Mouse (Mus musculus): ENCODE measurements at regions not wholly inside any gene's neighbourhood (a gene's known extent, or its start where the extent isn't known, plus 50 kb on each side); places are given as distances from the start of the nearest gene placed in this dataset.

DNA sequence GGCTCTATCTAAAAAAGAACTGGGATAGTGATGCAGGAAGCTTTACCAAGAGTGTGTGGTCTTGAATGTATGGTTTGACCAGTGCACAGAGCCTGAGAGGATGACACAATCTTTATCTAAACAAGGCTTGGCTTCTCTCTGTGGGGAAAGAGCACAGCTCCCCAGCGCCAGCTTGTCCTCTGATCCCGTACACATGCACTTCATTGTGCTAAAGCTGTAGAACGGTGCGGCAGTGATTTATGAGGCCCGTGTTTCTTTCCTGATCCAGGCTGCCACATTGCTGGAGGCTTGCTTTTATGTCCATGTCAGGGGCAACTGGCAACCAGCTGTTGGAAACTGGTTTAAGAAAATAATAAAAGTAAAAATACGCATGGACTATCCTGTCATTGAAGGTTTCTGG is 221.4 kb upstream of the Spag17 start:
- Histone ChIP-seq H3K9ac (ENCODE audit: low read length) (no peak overlapping the region), H3K27ac (replicated peaks; ENCODE audit: low read depth, low read length) (peak overlapping the region; percentile 80), H3K4me1 (ENCODE audit: control insufficient read depth, insufficient read depth, low read length) (peaks cover 34% of the 10 kb centered on the region), H3K4me2 (ENCODE audit: low read depth, severe bottlenecking) (no peak overlapping the region), H3K4me3 (ENCODE audit: low read depth, low read length) (no peak overlapping the region), H3K9me3 (ENCODE audit: control insufficient read depth, low read length) (no peaks in the 10 kb centered on the region), H3K36me3 (ENCODE audit: control insufficient read depth, insufficient read depth, low read length) (no peaks in the 10 kb centered on the region), H3K27me3 (ENCODE audit: control insufficient read depth, insufficient read depth, low read length) (no peaks in the 10 kb centered on the region)
- ATAC-seq (ENCODE audit: insufficient number of reproducible peaks, low FRiP score, low TSS enrichment, low read depth) (peak; percentile 42; the same call in 1 of the 2 replicates), DNase-seq (ENCODE audit: low spot score) (peak; percentile 87)
- WGBS: 3% methylated on average over 6 of the region's 6 CpGs

DNA sequence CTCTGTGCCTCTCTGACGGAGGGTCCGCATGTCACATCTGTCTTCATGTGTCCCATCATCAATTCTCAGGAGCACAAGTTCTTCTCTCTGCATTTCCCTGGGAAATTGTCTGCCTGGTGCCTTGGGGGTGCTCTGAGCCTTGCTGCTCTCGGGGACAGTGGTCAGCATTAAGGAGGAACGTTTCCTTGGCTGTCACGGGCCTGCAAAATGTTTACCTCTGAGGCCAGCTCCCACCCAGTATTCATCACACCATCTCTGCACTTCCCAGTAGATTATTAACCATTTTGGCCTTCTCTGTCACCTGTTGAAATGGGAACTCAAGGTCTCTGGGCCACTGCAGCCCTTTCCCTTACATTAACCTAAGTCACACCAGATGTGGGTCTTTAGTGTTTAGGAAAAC is 219.8 kb upstream of the Spag17 start:
- Histone ChIP-seq H3K4me3 (ENCODE audit: low read depth, low read length) (no peak overlapping the region), H3K4me2 (ENCODE audit: low read depth, severe bottlenecking) (no peak overlapping the region), H3K27ac (replicated peaks; ENCODE audit: low read depth, low read length) (peak overlapping the region; percentile 84), H3K9me3 (ENCODE audit: control insufficient read depth, low read length) (no peaks in the 10 kb centered on the region), H3K27me3 (ENCODE audit: control insufficient read depth, insufficient read depth, low read length) (no peaks in the 10 kb centered on the region), H3K4me1 (ENCODE audit: control insufficient read depth, insufficient read depth, low read length) (peaks cover 34% of the 10 kb centered on the region), H3K36me3 (ENCODE audit: control insufficient read depth, insufficient read depth, low read length) (no peaks in the 10 kb centered on the region), H3K9ac (ENCODE audit: low read length) (no peak overlapping the region)
- ATAC-seq (ENCODE audit: insufficient number of reproducible peaks, low FRiP score, low TSS enrichment, low read depth): peak; percentile 19; the same call in 1 of the 2 replicates
- peak; percentile 38 for DNase-seq (ENCODE audit: low spot score)
- WGBS: 21% methylated on average over 5 of the region's 5 CpGs

DNA sequence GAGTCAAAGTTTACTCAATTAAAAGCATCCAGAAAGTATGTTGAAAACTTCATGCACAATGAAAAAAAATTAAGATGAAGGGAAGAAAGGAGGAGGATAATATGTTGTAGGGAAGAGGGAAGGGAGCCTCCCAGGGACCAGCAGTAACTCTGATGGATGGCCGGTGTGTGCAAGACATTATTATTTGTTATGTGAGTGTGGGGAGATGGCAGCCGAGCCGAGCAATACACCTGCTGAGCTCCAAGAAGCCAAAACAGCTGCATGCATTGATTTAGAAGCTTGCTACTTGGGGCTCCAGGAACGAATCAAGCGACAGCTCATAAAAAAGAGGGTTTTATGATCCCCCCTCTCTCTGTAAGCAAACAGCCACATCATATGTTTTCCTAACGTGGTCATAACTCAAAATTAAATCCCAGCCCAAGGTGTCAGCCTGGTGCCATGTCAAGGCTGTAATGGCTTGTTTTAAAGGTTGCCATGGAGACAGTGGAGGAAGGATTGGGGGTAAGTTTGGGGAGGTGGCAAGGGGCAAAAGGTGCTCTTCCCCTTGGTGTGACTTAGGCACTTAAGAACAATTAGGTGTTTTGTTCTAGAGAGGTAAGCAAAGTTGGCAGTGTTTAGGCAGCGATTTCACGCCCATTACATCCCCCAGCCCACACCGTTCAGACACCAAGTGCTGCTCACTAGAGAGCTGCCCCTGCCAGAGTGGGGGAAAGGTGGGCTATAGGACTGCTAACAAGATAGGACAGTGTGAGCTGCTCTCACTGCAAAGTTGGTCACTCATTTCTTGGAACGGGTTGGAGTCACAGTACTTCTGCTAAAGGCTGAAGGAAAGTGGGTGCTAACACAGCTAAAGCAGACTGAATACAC is 219.1 kb upstream of the Spag17 start:
- H3K4me2 ChIP-seq (ENCODE audit: low read depth, severe bottlenecking): no peak overlapping the region

DNA sequence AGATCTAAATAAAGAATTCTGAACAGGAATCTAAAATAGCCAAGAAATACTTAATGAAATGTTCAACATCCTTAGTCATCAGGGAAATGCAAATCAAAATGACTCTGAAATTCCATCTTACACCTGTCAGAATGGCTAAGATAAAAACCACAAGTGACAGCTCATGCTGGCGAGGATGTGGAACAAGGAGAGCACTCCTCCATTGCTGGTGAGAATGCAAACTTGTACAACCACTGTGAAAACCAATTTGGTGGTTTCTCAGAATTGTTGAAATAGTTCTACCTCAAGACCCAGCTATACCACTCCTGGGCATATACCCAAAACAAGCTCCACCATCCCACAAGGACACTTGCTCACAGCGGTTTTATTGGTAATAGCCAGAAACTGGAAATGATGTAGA is 211.1 kb upstream of the Spag17 start:
- Histone ChIP-seq H3K27me3 (ENCODE audit: control insufficient read depth, insufficient read depth, low read length) (no peaks in the 10 kb centered on the region), H3K4me3 (ENCODE audit: low read depth, low read length) (no peak overlapping the region), H3K4me2 (ENCODE audit: low read depth, severe bottlenecking) (no peak overlapping the region), H3K36me3 (ENCODE audit: control insufficient read depth, insufficient read depth, low read length) (no peaks in the 10 kb centered on the region), H3K9ac (ENCODE audit: low read length) (no peak overlapping the region), H3K27ac (replicated peaks; ENCODE audit: low read depth, low read length) (no peak overlapping the region), H3K9me3 (ENCODE audit: control insufficient read depth, low read length) (no peaks in the 10 kb centered on the region), H3K4me1 (ENCODE audit: control insufficient read depth, insufficient read depth, low read length) (no peaks in the 10 kb centered on the region)
- no peak for ATAC-seq (ENCODE audit: insufficient number of reproducible peaks, low FRiP score, low TSS enrichment, low read depth)
- DNase-seq (ENCODE audit: low spot score): no peak
- WGBS: 93% methylated on average over 2 of the region's 2 CpGs

More for the DNA sequence above, 219.1 kb upstream of the Spag17 start:
- Histone ChIP-seq H3K27ac (replicated peaks; ENCODE audit: low read depth, low read length) (peak overlapping the region; percentile 83), H3K9me3 (ENCODE audit: control insufficient read depth, low read length) (no peaks in the 10 kb centered on the region), H3K9ac (ENCODE audit: low read length) (no peak overlapping the region), H3K4me3 (ENCODE audit: low read depth, low read length) (no peak overlapping the region), H3K36me3 (ENCODE audit: control insufficient read depth, insufficient read depth, low read length) (no peaks in the 10 kb centered on the region), H3K4me1 (ENCODE audit: control insufficient read depth, insufficient read depth, low read length) (peaks cover 34% of the 10 kb centered on the region), H3K27me3 (ENCODE audit: control insufficient read depth, insufficient read depth, low read length) (no peaks in the 10 kb centered on the region)
- DNase-seq (ENCODE audit: low spot score): peak; percentile 81
- ATAC-seq (ENCODE audit: insufficient number of reproducible peaks, low FRiP score, low TSS enrichment, low read depth): peak; percentile 88
- 6% methylated on average over 10 of the region's 10 CpGs for WGBS

DNA sequence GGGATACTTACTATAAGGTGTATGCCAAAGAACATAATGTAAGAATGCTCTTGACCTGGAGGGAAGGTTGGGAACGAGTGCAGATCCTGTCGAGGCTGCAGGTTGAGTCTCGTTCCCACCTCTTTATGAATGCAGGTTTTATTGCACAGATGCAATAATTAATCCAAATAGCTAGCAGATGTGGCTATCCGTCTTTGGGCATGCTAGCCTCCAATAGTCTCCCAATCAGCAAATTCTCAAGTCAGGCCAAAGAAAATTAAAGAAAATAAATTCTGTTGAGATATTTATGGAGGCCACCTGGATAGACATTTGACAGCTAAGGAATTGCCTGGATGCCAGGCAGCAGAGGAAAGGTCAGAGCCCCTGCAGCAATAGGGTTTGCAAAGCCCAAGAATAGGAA is 175.7 kb upstream of the Spag17 start:
- H3K27ac ChIP-seq (replicated peaks; ENCODE audit: low read depth, low read length): no peak overlapping the region
- no peaks in the 10 kb centered on the region for H3K36me3 ChIP-seq (ENCODE audit: control insufficient read depth, insufficient read depth, low read length)
- no peak overlapping the region for H3K4me2 ChIP-seq (ENCODE audit: low read depth, severe bottlenecking)
- no peaks in the 10 kb centered on the region for H3K9me3 ChIP-seq (ENCODE audit: control insufficient read depth, low read length)
- no peak for ATAC-seq (ENCODE audit: insufficient number of reproducible peaks, low FRiP score, low TSS enrichment, low read depth)
- peak; percentile 35 for DNase-seq (ENCODE audit: low spot score)
- H3K4me1 ChIP-seq (ENCODE audit: control insufficient read depth, insufficient read depth, low read length): no peaks in the 10 kb centered on the region
- H3K9ac ChIP-seq (ENCODE audit: low read length): no peak overlapping the region
- H3K4me3 ChIP-seq (ENCODE audit: low read depth, low read length): no peak overlapping the region
- 8% methylated on average over 4 of the region's 4 CpGs for WGBS
- H3K27me3 ChIP-seq (ENCODE audit: control insufficient read depth, insufficient read depth, low read length): no peaks in the 10 kb centered on the region

GRCm38 (mm10) chr3:99716381-99716780 is 168.8 kb upstream of the Spag17 start:
- no peak for ATAC-seq (ENCODE audit: insufficient number of reproducible peaks, low FRiP score, low TSS enrichment, low read depth)
- Histone ChIP-seq H3K4me1 (ENCODE audit: control insufficient read depth, insufficient read depth, low read length) (no peaks in the 10 kb centered on the region), H3K27me3 (ENCODE audit: control insufficient read depth, insufficient read depth, low read length) (no peaks in the 10 kb centered on the region), H3K4me2 (ENCODE audit: low read depth, severe bottlenecking) (no peak overlapping the region), H3K4me3 (ENCODE audit: low read depth, low read length) (no peak overlapping the region), H3K9me3 (ENCODE audit: control insufficient read depth, low read length) (no peaks in the 10 kb centered on the region), H3K36me3 (ENCODE audit: control insufficient read depth, insufficient read depth, low read length) (no peaks in the 10 kb centered on the region), H3K9ac (ENCODE audit: low read length) (no peak overlapping the region), H3K27ac (replicated peaks; ENCODE audit: low read depth, low read length) (no peak overlapping the region)
- 76% methylated on average over 4 of the region's 4 CpGs for WGBS
- no peak for DNase-seq (ENCODE audit: low spot score)

GRCm38 (mm10) chr3:99738093-99738803 is 147.0 kb upstream of the Spag17 start:
- Histone ChIP-seq H3K4me1 (ENCODE audit: control insufficient read depth, insufficient read depth, low read length) (no peaks in the 10 kb centered on the region; the same call in 1 of the 2 replicates), H3K4me3 (ENCODE audit: low read depth, low read length) (no peak overlapping the region), H3K36me3 (ENCODE audit: control insufficient read depth, insufficient read depth, low read length) (no peaks in the 10 kb centered on the region), H3K27me3 (ENCODE audit: control insufficient read depth, insufficient read depth, low read length) (no peaks in the 10 kb centered on the region), H3K27ac (replicated peaks; ENCODE audit: low read depth, low read length) (no peak overlapping the region), H3K9ac (ENCODE audit: low read length) (no peak overlapping the region), H3K4me2 (ENCODE audit: low read depth, severe bottlenecking) (no peak overlapping the region), H3K9me3 (ENCODE audit: control insufficient read depth, low read length) (no peaks in the 10 kb centered on the region)
- no peak for ATAC-seq (ENCODE audit: insufficient number of reproducible peaks, low FRiP score, low TSS enrichment, low read depth)
- DNase-seq (ENCODE audit: low spot score): no peak
- 86% methylated on average over 3 of the region's 3 CpGs for WGBS

GRCm38 (mm10) chr3:99739654-99740053 is 145.6 kb upstream of the Spag17 start:
- Histone ChIP-seq H3K4me1 (ENCODE audit: control insufficient read depth, insufficient read depth, low read length) (no peaks in the 10 kb centered on the region; the same call in 1 of the 2 replicates), H3K27me3 (ENCODE audit: control insufficient read depth, insufficient read depth, low read length) (no peaks in the 10 kb centered on the region), H3K36me3 (ENCODE audit: control insufficient read depth, insufficient read depth, low read length) (no peaks in the 10 kb centered on the region), H3K4me3 (ENCODE audit: low read depth, low read length) (no peak overlapping the region), H3K4me2 (ENCODE audit: low read depth, severe bottlenecking) (no peak overlapping the region), H3K9me3 (ENCODE audit: control insufficient read depth, low read length) (no peaks in the 10 kb centered on the region), H3K9ac (ENCODE audit: low read length) (no peak overlapping the region), H3K27ac (replicated peaks; ENCODE audit: low read depth, low read length) (no peak overlapping the region)
- DNase-seq (ENCODE audit: low spot score) (peak; percentile 45), ATAC-seq (ENCODE audit: insufficient number of reproducible peaks, low FRiP score, low TSS enrichment, low read depth) (no peak)
- 36% methylated on average over 7 of the region's 7 CpGs for WGBS
